Mouse (Mus musculus) spleen, postnatal 36 days (tissue): Measurements from ENCODE around the gene Lin37.

Experiments used
- DNase-seq, 2 experiments: peaks; one replicate each; pipeline ENCODE4 v3.0.0; 2022; ENCODE audit warnings: low spot score in 2 of 2, mixed read lengths in 1 of 2

The Lin37 gene

GRCm38 (mm10) chr7:30586455-30587020 lies 26.9 kb upstream of the Lin37 start:
- DNase-seq = no peak

DNA sequence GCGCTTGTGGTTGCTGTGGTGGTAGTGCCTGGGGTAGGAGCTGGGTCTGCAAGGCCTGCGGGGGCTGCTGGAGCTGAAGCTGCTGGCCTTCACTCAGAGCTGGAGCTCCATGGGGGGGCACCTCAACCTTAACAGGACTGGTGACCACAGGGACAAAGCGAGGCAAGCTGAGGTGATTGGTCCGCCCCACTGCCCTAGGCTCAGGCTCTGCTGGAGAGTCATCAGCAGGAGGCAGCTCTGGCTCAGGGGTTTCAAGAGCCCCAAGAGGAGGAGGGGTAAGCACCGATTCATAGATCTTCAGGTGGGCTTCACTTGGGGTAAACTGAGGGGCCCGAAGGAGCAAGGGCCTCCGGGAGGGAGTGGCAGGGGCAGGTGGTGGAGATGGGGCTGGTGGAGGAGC lies 25.5 kb upstream of the Lin37 start:
- DNase-seq = no peak

- DNase-seq = no peak
Measured at GRCm38 (mm10) chr7:30584339-30584738, 24.7 kb upstream of the Lin37 start.

DNA sequence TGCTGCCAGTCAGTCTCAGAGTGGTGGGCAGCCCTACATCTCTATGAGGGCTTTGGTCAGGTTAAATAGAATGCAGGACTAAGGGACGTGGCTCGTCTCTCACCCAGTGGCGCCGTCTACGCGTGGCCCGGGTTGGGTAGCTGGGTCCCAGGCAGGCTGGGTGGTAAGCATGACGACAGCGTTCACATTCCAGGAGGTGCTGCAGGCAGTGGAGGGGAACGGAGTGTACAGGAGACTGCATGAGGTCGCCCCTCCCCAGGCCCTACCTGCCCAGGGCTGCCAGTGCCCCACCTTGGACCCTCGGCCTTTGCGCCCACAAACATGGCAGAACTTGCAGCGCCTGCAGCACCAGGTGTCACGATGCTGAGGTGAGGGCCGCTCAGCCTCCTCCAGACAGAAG lies 21.9 kb upstream of the Lin37 start:
- no peak for DNase-seq

DNA sequence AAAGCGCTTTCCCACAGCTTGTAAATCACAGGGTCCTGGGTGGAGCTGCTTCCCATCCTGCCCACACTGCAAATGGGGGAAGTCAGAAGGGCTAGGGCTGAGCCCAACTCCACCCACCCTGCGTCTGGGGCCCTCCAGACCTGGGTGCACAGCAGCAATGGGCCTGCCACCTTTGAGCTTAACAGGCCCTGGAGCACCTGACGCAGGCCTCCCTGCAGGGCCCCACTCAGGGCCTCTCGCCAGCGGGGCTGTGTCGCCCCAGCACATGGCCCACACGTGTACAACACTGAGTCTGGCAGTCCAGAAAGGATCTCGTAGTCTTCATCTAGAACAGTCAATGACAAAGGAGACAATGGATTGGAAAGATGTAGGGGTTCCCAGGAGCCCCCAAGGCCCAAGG lies 20.3 kb upstream of the Lin37 start:
- no peak for DNase-seq

GRCm38 (mm10) chr7:30572969-30573368 lies 13.3 kb upstream of the Lin37 start:
- DNase-seq = peak; percentile 52 to 67

GRCm38 (mm10) chr7:30572389-30572788 lies 12.8 kb upstream of the Lin37 start:
- no peak for DNase-seq

DNA sequence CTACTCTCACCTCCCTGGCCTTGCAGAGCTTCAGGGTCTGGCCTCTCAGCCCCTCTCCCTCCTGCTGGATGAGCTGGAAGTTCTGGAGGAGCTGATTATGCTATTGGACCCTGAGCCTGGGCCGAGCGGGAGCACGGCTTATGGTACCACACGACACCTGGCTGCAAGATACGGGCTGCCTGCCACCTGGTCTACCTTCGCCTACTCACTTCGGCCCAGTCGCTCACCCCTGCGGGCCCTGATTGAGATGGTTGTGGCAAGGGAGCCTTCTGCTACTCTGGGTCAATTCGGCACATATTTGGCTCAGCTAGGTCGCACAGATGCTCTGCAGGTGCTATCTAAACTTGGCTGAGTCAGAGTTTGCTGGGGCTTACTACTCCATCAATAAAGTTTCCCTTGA lies 7.9 kb upstream of the Lin37 start:
- no peak for DNase-seq

- no peak for DNase-seq
Measured at GRCm38 (mm10) chr7:30566033-30566432, 6.4 kb upstream of the Lin37 start.

GRCm38 (mm10) chr7:30564970-30565571 lies 5.4 kb upstream of the Lin37 start, which contains the start of gene Igflr1:
Gene Igflr1 (plus strand): TSS chr7:30565427.
- no peak for DNase-seq

GRCm38 (mm10) chr7:30563906-30564280 lies 4.3 kb upstream of the Lin37 start:
- DNase-seq = peak; percentile 48 to 58

DNA sequence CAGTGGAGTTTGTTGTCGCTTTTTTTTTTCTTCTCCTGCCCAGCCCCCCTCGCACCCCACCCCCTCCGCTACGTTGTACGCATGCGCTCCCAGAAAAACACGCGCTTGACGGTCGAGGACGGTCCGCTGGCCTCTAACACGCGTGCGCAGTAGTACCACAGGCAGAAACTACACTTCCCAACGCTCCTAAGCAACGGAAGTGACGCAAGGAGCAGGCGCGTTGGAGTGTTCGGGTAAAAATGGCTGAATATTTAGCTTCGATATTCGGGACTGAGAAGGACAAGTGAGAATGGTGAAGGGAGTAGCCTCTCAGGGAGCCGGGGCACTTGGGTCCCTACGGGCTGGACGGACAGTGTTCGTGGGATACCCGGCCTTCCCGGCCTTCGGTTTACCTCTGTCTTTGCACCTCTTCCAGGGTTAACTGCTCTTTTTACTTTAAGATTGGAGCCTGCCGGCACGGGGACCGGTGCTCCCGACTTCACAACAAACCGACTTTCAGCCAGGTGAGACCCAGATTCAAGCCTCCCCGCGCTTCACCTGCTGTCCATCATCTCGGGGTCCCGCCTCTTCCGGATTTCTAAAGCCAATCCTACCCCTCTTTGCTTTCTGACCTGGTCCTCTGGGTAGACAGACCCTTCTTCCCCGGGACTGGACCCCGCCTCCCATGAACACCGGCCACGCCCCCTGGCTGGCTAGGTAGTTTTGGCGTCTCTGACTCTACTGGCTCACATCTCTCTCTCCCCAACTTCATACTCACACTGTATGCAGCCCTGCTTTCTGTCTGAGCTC lies 3.7 kb upstream of the Lin37 start, which contains the start of the genes U2af1l4, Gm49396 and Psenen:
Gene U2af1l4, plus strand, starts transcription at position 185 of the 789 bp plus-strand sequence.
Gene Gm49396, plus strand, starts transcription at position 228 of the 789 bp plus-strand sequence.
Gene Psenen, minus strand, starts transcription at position 511 of the 789 bp plus-strand sequence.
- peak; percentile 96 to 98 for DNase-seq

DNA sequence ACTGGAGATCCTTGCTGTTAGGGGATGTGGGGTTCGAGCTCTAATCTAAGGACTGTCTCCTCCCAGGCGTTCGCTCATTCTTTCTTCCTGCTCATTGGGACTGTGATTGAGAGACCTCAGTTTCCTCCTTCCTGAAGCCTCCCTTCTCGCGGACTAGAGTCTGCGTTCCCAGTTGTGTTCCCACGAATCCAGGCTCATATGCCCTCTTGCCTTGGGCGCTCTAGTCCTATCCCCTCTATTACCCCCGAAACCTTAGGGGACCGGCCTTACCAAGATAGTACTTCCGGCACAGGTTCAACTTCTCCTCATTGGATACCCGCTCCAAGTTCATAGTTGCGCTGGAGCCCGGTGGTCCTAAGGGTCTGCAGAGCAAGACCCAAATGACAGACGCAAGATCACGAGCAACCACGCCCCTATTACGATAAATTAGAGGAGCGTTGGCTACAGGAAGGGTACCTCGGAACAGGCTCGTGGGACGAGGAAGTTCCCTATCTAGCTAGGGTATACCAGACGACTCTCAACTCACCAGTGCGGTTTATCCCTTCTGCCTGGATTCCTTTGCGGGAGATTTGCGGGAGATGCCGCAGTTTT lies 3.0 kb upstream of the Lin37 start:
- DNase-seq = peak in 1 of 2 experiments; percentile 32

DNA sequence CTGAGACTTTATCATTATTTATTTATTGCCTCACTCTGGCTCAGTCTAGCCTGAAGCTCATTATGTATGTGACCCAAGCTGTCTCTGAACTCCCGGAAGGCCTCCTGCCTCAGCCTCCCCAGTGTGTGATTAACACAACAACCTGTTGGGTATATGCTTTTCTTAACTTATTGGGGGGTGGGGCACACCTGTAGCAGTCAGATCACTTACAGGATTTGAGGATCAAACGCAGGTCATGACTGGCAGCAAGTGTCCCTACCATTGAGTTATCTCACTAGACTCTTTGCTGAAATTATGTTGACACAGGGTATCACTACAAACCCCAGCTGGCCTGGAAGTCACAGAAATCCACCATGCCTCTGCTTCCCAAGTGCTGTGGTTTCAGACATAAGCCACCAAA lies 658 bp upstream of the Lin37 start:
- no peak for DNase-seq

DNA sequence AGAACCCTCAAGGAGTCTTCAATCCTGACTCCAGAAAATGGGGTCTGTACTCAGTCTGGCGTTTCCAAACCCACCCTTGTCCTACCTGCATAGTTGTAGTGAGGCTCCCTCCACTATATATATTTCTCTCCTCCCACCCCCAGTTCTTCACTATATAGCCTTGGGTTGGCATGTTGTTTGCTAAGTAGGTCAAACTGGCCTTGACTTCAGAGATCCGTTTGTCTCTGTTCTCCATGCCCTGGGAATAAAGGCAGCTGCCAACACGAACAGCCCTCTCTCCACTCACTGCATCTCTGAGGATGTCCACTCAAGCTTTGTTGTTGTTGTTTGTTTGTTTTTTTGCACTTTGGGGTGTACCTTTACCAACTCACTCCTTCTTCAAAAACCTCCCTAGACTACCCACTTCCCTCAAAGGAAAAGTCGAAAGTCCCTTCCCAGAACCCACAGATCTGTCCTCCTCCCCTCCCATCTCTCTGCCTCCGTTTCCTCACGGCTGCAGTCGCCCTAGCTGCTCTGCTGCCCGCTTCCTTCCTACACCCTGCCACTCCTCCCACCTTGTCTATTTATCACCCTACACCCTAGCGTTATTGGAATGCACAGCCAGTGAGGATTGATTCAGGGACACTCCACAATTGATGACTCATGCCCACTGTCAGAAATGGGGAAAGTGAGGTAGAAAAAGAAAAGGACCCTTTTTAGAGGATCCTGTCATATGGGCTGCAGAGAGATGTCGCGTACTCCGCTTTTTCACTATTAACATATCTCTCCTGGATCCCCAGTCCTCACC lies 789 bp downstream of the Lin37 start:
- no peak for DNase-seq

- DNase-seq = no peak
Measured at GRCm38 (mm10) chr7:30557901-30558514, 1.6 kb downstream of the Lin37 start.

GRCm38 (mm10) chr7:30556894-30557536 lies 2.6 kb downstream of the Lin37 start:
- no peak for DNase-seq

GRCm38 (mm10) chr7:30553810-30554584 lies 5.6 kb downstream of the Lin37 start:
- DNase-seq = no peak

- DNase-seq = no peak
Measured at GRCm38 (mm10) chr7:30553021-30553589, 6.5 kb downstream of the Lin37 start.
